In genomic region chr2:28517206-28517909, GRCm38 (mm10) we compare ENCODE assay signal across 9 mouse cellular contexts. TPM values are rescaled to one million over a fixed set of nuclear protein-coding genes. Genes with fewer than 3 reads are reported as not detected.
DNase-seq lines count a peak whose midpoint lies in the region; ATAC-seq and TF ChIP-seq lines count a peak whose summit lies in the region.
"Had no signal": no experiment of that assay in that cellular context is flagged by ENCODE, and none has a peak within 500 bp of the region (broad histone marks: within the 10 kb centered on the region; RNA-seq: fewer than 3 reads in every experiment).

No protein-coding gene starts in this region.

- ATAC-seq in intestine, embryonic 14.5 days (replicated peaks; ENCODE audit: low FRiP score, low TSS enrichment, low read depth): peak; percentile 20; the same call in 1 of the 2 replicates
- ATAC-seq in liver, embryonic 14.5 days (ENCODE audit: insufficient read depth): peak; percentile 56; the same call in 1 of the 2 replicates
- no peak for ATAC-seq in neural tube, embryonic 11.5 days (ENCODE audit: insufficient read depth, low FRiP score, low TSS enrichment)

- H3K27ac ChIP-seq in MEL (ENCODE audit: control insufficient read depth, low read depth, low read length): no peak overlapping the region
- peak overlapping the region; percentile 62 for H3K27ac ChIP-seq in gastrocnemius, adult 2 months
- H3K27ac ChIP-seq in intestine, embryonic 14.5 days (ENCODE audit: low read depth): peak overlapping the region; percentile 28
- H3K27ac ChIP-seq in liver, embryonic 14.5 days: no peak overlapping the region
- no peak overlapping the region for H3K27ac ChIP-seq in neural tube, embryonic 11.5 days (ENCODE audit: low read depth, low read length)

- H3K79me2 ChIP-seq in MEL (ENCODE audit: control insufficient read depth, insufficient read depth, low read length, poor library complexity): no peaks in the 10 kb centered on the region; the same call in 1 of the 2 replicates

- intact Hi-C loops in gastrocnemius, adult 2 months (cut with DNase I): loop anchor here (1.0 kb wide), 1 partner anchor 31 kb away; no protein-coding TSS in a partner anchor

- no peaks in the 10 kb centered on the region for H3K9me3 ChIP-seq in MEL (replicated peaks; ENCODE audit: insufficient read depth, low read length)
- no peaks in the 10 kb centered on the region for H3K9me3 ChIP-seq in intestine, embryonic 14.5 days (ENCODE audit: control insufficient read depth, low read length)
- H3K9me3 ChIP-seq in liver, embryonic 14.5 days (ENCODE audit: control insufficient read depth, low read length): no peaks in the 10 kb centered on the region
- H3K9me3 ChIP-seq in neural tube, embryonic 11.5 days (ENCODE audit: control insufficient read depth, low read length): no peaks in the 10 kb centered on the region

- H3K4me3 ChIP-seq in MEL (ENCODE audit: control insufficient read depth in 1 of 2, insufficient read depth in 1 of 2, low read depth in 2 of 2, low read length in 2 of 2): no peak overlapping the region
- H3K4me3 ChIP-seq in gastrocnemius, adult 2 months: no peak overlapping the region
- no peak overlapping the region for H3K4me3 ChIP-seq in intestine, embryonic 14.5 days (ENCODE audit: low read depth, low read length)
- no peak overlapping the region for H3K4me3 ChIP-seq in liver, embryonic 14.5 days (ENCODE audit: insufficient read depth in 1 of 2, low read depth in 2 of 2, low read length in 2 of 2)
- H3K4me3 ChIP-seq in neural tube, embryonic 11.5 days (ENCODE audit: low read depth, low read length): no peak overlapping the region

- TF ChIP-seq EP300 in MEL (IDR thresholded peaks at IDR 0.05; ENCODE audit: low read depth in 1 of 2, low read length in 2 of 2): no peak
- TF ChIP-seq EP300 in liver, embryonic 14.5 days (IDR thresholded peaks at IDR 0.05; ENCODE audit: low read depth): no peak

- H3K4me1 ChIP-seq in MEL (ENCODE audit: control insufficient read depth in 1 of 2, insufficient read depth in 2 of 2, low read length in 2 of 2): peaks cover 0 to 14% of the 10 kb centered on the region in 2 experiments; a peak in 2 of 4 replicates
- H3K4me1 ChIP-seq in intestine, embryonic 14.5 days (replicated peaks; ENCODE audit: control insufficient read depth, insufficient read depth, low read length): peaks cover 9% of the 10 kb centered on the region
- 0 out of 4 replicates have a peak, but pooled peaks cover 0 to 3% of the 10 kb centered on the region in 2 experiments for H3K4me1 ChIP-seq in liver, embryonic 14.5 days (replicated peaks; ENCODE audit: control insufficient read depth in 2 of 2, insufficient read depth in 2 of 2, low read length in 1 of 2)
- peaks cover 12% of the 10 kb centered on the region for H3K4me1 ChIP-seq in neural tube, embryonic 11.5 days (ENCODE audit: control insufficient read depth, insufficient read depth, low read length)

- H3K27me3 ChIP-seq in MEL (ENCODE audit: control insufficient read depth in 1 of 2, insufficient read depth in 2 of 2, low read length in 2 of 2): no peaks in the 10 kb centered on the region
- H3K27me3 ChIP-seq in intestine, embryonic 14.5 days (replicated peaks; ENCODE audit: control insufficient read depth, insufficient read depth, low read length): no peaks in the 10 kb centered on the region
- H3K27me3 ChIP-seq in liver, embryonic 14.5 days (ENCODE audit: control insufficient read depth, insufficient read depth, low read length): peaks cover 20% of the 10 kb centered on the region
- H3K27me3 ChIP-seq in neural tube, embryonic 11.5 days (ENCODE audit: control insufficient read depth, insufficient read depth, low read length): no peaks in the 10 kb centered on the region

- 42% methylated on average over 5 of the region's 5 CpGs for WGBS in intestine, embryonic 14.5 days
- 26% methylated on average over 5 of the region's 5 CpGs for WGBS in liver, embryonic 14.5 days (ENCODE audit: insufficient replicate concordance)
- 48% methylated on average over 5 of the region's 5 CpGs for WGBS in neural tube, embryonic 11.5 days

- no peak for TF ChIP-seq POLR2A in MEL (IDR thresholded peaks at IDR 0.05; ENCODE audit: control insufficient read depth in 1 of 2, insufficient read depth in 1 of 2, low read depth in 1 of 2, low read length in 2 of 2, poor library complexity in 1 of 2)

- H3K4me2 ChIP-seq in intestine, embryonic 14.5 days (ENCODE audit: low read length): no peak overlapping the region
- H3K4me2 ChIP-seq in liver, embryonic 14.5 days (ENCODE audit: low read depth): no peak overlapping the region
- no peak overlapping the region for H3K4me2 ChIP-seq in neural tube, embryonic 11.5 days (ENCODE audit: low read depth)

- TF ChIP-seq CTCF in MEL (IDR thresholded peaks at IDR 0.05 in 2 of 3, conservative IDR thresholded peaks at IDR 0.05 in 1 of 3; ENCODE audit: control insufficient read depth in 1 of 3, insufficient read depth in 1 of 3, low read depth in 2 of 3, low read length in 3 of 3, poor library complexity in 1 of 3, severe bottlenecking in 1 of 3): peak; percentile 92 to 98 (median 95)
- TF ChIP-seq CTCF in gastrocnemius, adult 2 months (IDR thresholded peaks at IDR 0.05): peak; percentile 97
- TF ChIP-seq CTCF in liver, embryonic 14.5 days (IDR thresholded peaks at IDR 0.05; ENCODE audit: low read depth): peak; percentile 95

- DNase-seq in 416B (ENCODE audit: low read depth) (peak; percentile 89), MEL (ENCODE audit: low read depth, low spot score) (peak; percentile 88)
- peak; percentile 74 for DNase-seq in cerebellum, adult 8-10 months
- DNase-seq in gastrocnemius, adult 2 months: peak; percentile 91
- DNase-seq in intestine, embryonic 14.5 days (ENCODE audit: low spot score): peak; percentile 82
- DNase-seq in liver, embryonic 14.5 days (ENCODE audit: low read depth in 3 of 3, low spot score in 3 of 3): peak; percentile 60 to 68 (median 63)
- peak; percentile 64 for DNase-seq in neural tube, embryonic 11.5 days (ENCODE audit: low spot score)
- peak; percentile 64 to 73 for DNase-seq in thymus, postnatal 36 days

- H3K9ac ChIP-seq in MEL (ENCODE audit: control insufficient read depth, low read depth, low read length, poor library complexity, severe bottlenecking): no peak overlapping the region
- no peak overlapping the region for H3K9ac ChIP-seq in intestine, embryonic 14.5 days (ENCODE audit: low read length)
- no peak overlapping the region for H3K9ac ChIP-seq in liver, embryonic 14.5 days (replicated peaks)
- no peak overlapping the region for H3K9ac ChIP-seq in neural tube, embryonic 11.5 days (ENCODE audit: low read length)

- H3K36me3 ChIP-seq in MEL (ENCODE audit: control insufficient read depth in 1 of 2, insufficient read depth in 2 of 2, low read length in 2 of 2): peaks cover 0 to 5% of the 10 kb centered on the region in 2 experiments; a peak in 2 of 4 replicates
- H3K36me3 ChIP-seq in intestine, embryonic 14.5 days (ENCODE audit: control insufficient read depth, insufficient read depth, low read length): no peaks in the 10 kb centered on the region
- H3K36me3 ChIP-seq in liver, embryonic 14.5 days (replicated peaks; ENCODE audit: control insufficient read depth, insufficient read depth, low read depth): no peaks in the 10 kb centered on the region
- no peaks in the 10 kb centered on the region for H3K36me3 ChIP-seq in neural tube, embryonic 11.5 days (ENCODE audit: control insufficient read depth, insufficient read depth, low read length)

- TF ChIP-seq RAD21 in MEL (IDR thresholded peaks at IDR 0.05; ENCODE audit: low read depth, low read length): peak; percentile 76

RNA-seq across cellular contexts. Expression of gene Ralgds, which starts 4.4 kb away (rescaled TPM):
- total RNA-seq in MEL (2012; rRNA removed): 4.7 and 5.0 TPM in 2 replicates
- polyA plus RNA-seq in MEL (2012; ENCODE audit: insufficient read depth in 1 of 2, insufficient read length in 2 of 2, low read depth in 1 of 2, low replicate concordance in 2 of 2, missing spikeins in 1 of 2): 10 to 100 TPM in 1 of 2 experiments, not detected in 1; 11.0 TPM
- total RNA-seq in gastrocnemius, adult 2 months (2021): 10 to 100 TPM in 1 of 2 experiments, 1 to 10 TPM in 1; 9.9 to 10.1 TPM
- polyA plus RNA-seq in intestine, embryonic 14.5 days (2014; fragmentation: Nextera tagmentation; extraction: Ambion mirVana): 38.7 and 40.6 TPM in 2 replicates
- 2.0 and 2.1 TPM in 2 replicates for polyA plus RNA-seq in liver, embryonic 14.5 days (2012; rRNA removed)
- polyA plus RNA-seq in liver, embryonic 14.5 days (2014; fragmentation: Nextera tagmentation; extraction: Ambion mirVana): 1.5 and 2.1 TPM in 2 replicates
- polyA plus RNA-seq in neural tube, embryonic 11.5 days (2014; fragmentation: Nextera tagmentation; extraction: Ambion mirVana): 62.8 and 86.7 TPM in 2 replicates

RNA-seq across cellular contexts. Expression of gene Gm10134, which starts 11.5 kb away (rescaled TPM):
- not detected in 2 replicates for total RNA-seq in MEL (2012; rRNA removed)
- polyA plus RNA-seq in MEL (2012; ENCODE audit: insufficient read depth in 1 of 2, insufficient read length in 2 of 2, low read depth in 1 of 2, low replicate concordance in 2 of 2, missing spikeins in 1 of 2): not detected
- total RNA-seq in gastrocnemius, adult 2 months (2021): under 1 TPM in 1 of 2 experiments, not detected in 1; 0.98 TPM
- 6.4 and 15.5 TPM in 2 replicates for polyA plus RNA-seq in intestine, embryonic 14.5 days (2014; fragmentation: Nextera tagmentation; extraction: Ambion mirVana)
- polyA plus RNA-seq in liver, embryonic 14.5 days (2012; rRNA removed): not detected in 2 replicates
- polyA plus RNA-seq in liver, embryonic 14.5 days (2014; fragmentation: Nextera tagmentation; extraction: Ambion mirVana): not detected in 2 replicates
- polyA plus RNA-seq in neural tube, embryonic 11.5 days (2014; fragmentation: Nextera tagmentation; extraction: Ambion mirVana): 1.0 TPM in 1 of 2 replicates, not detected in the other

RNA-seq across cellular contexts. Expression of gene Gbgt1, which starts 20.7 kb away (rescaled TPM):
- not detected in 2 replicates for total RNA-seq in MEL (2012; rRNA removed)
- polyA plus RNA-seq in MEL (2012; ENCODE audit: insufficient read depth in 1 of 2, insufficient read length in 2 of 2, low read depth in 1 of 2, low replicate concordance in 2 of 2, missing spikeins in 1 of 2): under 1 TPM in 1 of 2 experiments, not detected in 1; 0.11 TPM
- total RNA-seq in gastrocnemius, adult 2 months (2021): 1 to 10 TPM in 1 of 2 experiments, under 1 TPM in 1; 0.56 to 1.1 TPM
- 4.7 and 5.2 TPM in 2 replicates for polyA plus RNA-seq in intestine, embryonic 14.5 days (2014; fragmentation: Nextera tagmentation; extraction: Ambion mirVana)
- 0.31 and 0.52 TPM in 2 replicates for polyA plus RNA-seq in liver, embryonic 14.5 days (2012; rRNA removed)
- polyA plus RNA-seq in liver, embryonic 14.5 days (2014; fragmentation: Nextera tagmentation; extraction: Ambion mirVana): 0.15 and 0.29 TPM in 2 replicates
- polyA plus RNA-seq in neural tube, embryonic 11.5 days (2014; fragmentation: Nextera tagmentation; extraction: Ambion mirVana): 0.82 TPM in 1 of 2 replicates, not detected in the other

RNA-seq across cellular contexts. Expression of gene Cel, which starts 45.8 kb away (rescaled TPM):
- not detected in 2 replicates for total RNA-seq in MEL (2012; rRNA removed)
- polyA plus RNA-seq in MEL (2012; ENCODE audit: insufficient read depth in 1 of 2, insufficient read length in 2 of 2, low read depth in 1 of 2, low replicate concordance in 2 of 2, missing spikeins in 1 of 2): not detected
- not detected for total RNA-seq in gastrocnemius, adult 2 months (2021)
- 67.3 TPM in 1 of 2 replicates, not detected in the other for polyA plus RNA-seq in intestine, embryonic 14.5 days (2014; fragmentation: Nextera tagmentation; extraction: Ambion mirVana)
- polyA plus RNA-seq in liver, embryonic 14.5 days (2012; rRNA removed): 0.10 and 0.19 TPM in 2 replicates
- 0.39 TPM in 1 of 2 replicates, not detected in the other for polyA plus RNA-seq in liver, embryonic 14.5 days (2014; fragmentation: Nextera tagmentation; extraction: Ambion mirVana)
- not detected in 2 replicates for polyA plus RNA-seq in neural tube, embryonic 11.5 days (2014; fragmentation: Nextera tagmentation; extraction: Ambion mirVana)
- total RNA-seq: layer of hippocampus, adult 18-20 months had no signal

RNA-seq across cellular contexts. Expression of gene Mrps2, which starts 49.5 kb away (rescaled TPM):
- total RNA-seq in MEL (2012; rRNA removed): 26.5 and 30.5 TPM in 2 replicates
- 10 to 100 TPM; 70.3 to 71.4 TPM for polyA plus RNA-seq in MEL (2012; ENCODE audit: insufficient read depth in 1 of 2, insufficient read length in 2 of 2, low read depth in 1 of 2, low replicate concordance in 2 of 2, missing spikeins in 1 of 2)
- 10 to 100 TPM; 21.2 to 25.5 TPM for total RNA-seq in gastrocnemius, adult 2 months (2021)
- polyA plus RNA-seq in intestine, embryonic 14.5 days (2014; fragmentation: Nextera tagmentation; extraction: Ambion mirVana): 64.4 and 69.1 TPM in 2 replicates
- polyA plus RNA-seq in liver, embryonic 14.5 days (2012; rRNA removed): 19.8 and 20.2 TPM in 2 replicates
- 21.4 and 24.6 TPM in 2 replicates for polyA plus RNA-seq in liver, embryonic 14.5 days (2014; fragmentation: Nextera tagmentation; extraction: Ambion mirVana)
- 66.7 and 66.9 TPM in 2 replicates for polyA plus RNA-seq in neural tube, embryonic 11.5 days (2014; fragmentation: Nextera tagmentation; extraction: Ambion mirVana)

Comparison
In these comparisons a context has a peak if more than half of its experiments do, and no peak if none do; other contexts are left out.
1. H3K27ac ChIP-seq: peak in gastrocnemius, adult 2 months (single experiment) and intestine, embryonic 14.5 days (single experiment); none in MEL (single experiment), liver, embryonic 14.5 days (single experiment) and neural tube, embryonic 11.5 days (single experiment).
2. Peak in every context shown above with its lines, with median percentiles within 50 percentile points of each other: DNase-seq and CTCF ChIP-seq.